Mouse (Mus musculus) liver, embryonic 18 days (tissue): Measurements from ENCODE around the gene Cdc34b. TPM values are rescaled to one million over a fixed set of nuclear protein-coding genes. Genes with fewer than 3 reads are reported as not detected.

Experiments used
- polyA plus RNA-seq: library from polyadenylated mRNA; depleted of rRNA; stranded (reverse); fragments of >200 nt; gene quantifications from 2 replicates; pipeline ENCODE4 v1.2.3, GENCODE M21; 2012; rRNA removed

The Cdc34b gene
- polyA plus RNA-seq = not detected in 2 replicates

GRCm38 (mm10) chr11:94741732-94742272 is at the start of gene Cdc34b:
TSS of gene Cdc34b (plus strand) at chr11:94741782.

DNA sequence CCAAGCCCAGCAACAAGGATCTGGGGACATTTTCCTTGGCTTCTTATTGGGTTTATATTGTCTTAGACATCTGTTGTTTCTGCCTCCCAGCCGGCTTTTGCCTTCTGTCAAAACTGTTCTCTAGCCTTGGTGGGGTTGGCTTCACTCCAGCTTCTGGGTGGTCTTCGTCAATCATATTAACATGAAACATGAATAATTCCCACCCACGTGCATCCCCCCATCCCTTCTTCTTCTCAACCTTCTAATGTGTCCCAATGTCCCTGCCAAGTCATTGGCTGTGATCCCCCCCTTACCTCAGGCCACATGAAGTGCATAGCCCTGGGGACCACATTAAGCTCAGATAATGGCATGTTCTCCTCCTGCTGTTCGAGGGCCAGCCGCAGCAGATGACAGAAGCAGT is 37.1 kb upstream of the Cdc34b start, which contains the start of gene Gm11541:
Gm11541 (minus strand) TSS at position 28 of the 400 bp plus-strand sequence.

GRCm38 (mm10) chr11:94782603-94783002 is 41.0 kb downstream of the Cdc34b start, which contains the start of gene Tmem92:
TSS of gene Tmem92 (minus strand) at chr11:94782703.

Other genes with a start within 250 kb of the Cdc34b start
- gene Epn3, start 241.8 kb upstream of the Cdc34b start, polyA plus RNA-seq = 0.07 and 0.10 TPM in 2 replicates
- gene Mycbpap, start 220.0 kb upstream of the Cdc34b start, polyA plus RNA-seq = 0.21 and 0.26 TPM in 2 replicates
- 1.5 and 2.1 TPM in 2 replicates for gene Rsad1, start 192.5 kb upstream of the Cdc34b start, polyA plus RNA-seq
- 0.01 and 0.02 TPM in 2 replicates for gene Chad, start 176.7 kb upstream of the Cdc34b start, polyA plus RNA-seq
- gene Acsf2, start 139.9 kb upstream of the Cdc34b start, polyA plus RNA-seq = 8.3 and 8.5 TPM in 2 replicates
- gene Lrrc59, start 112.0 kb upstream of the Cdc34b start, polyA plus RNA-seq = 39.4 and 42.3 TPM in 2 replicates
- 56.6 and 60.5 TPM in 2 replicates for gene Mrpl27, start 88.0 kb upstream of the Cdc34b start, polyA plus RNA-seq
- 6.0 and 6.5 TPM in 2 replicates for gene Eme1, start 87.8 kb upstream of the Cdc34b start, polyA plus RNA-seq
- 3.7 and 4.1 TPM in 2 replicates for gene Xylt2, start 64.3 kb upstream of the Cdc34b start, polyA plus RNA-seq
- not detected in 2 replicates for gene Gm11541, start 37.3 kb upstream of the Cdc34b start, polyA plus RNA-seq
- not detected in 2 replicates for gene Tmem92, start 40.9 kb downstream of the Cdc34b start, polyA plus RNA-seq
- 7.8 and 12.2 TPM in 2 replicates for gene Col1a1, start 194.4 kb downstream of the Cdc34b start, polyA plus RNA-seq
- not detected in 2 replicates for gene Hils1, start 225.8 kb downstream of the Cdc34b start, polyA plus RNA-seq
- 0.02 TPM in 1 of 2 replicates, not detected in the other for gene Sgca, start 234.5 kb downstream of the Cdc34b start, polyA plus RNA-seq
- 7.9 and 9.0 TPM in 2 replicates for gene Ppp1r9b, start 249.3 kb downstream of the Cdc34b start, polyA plus RNA-seq